Mouse (Mus musculus) embryonic facial prominence, embryonic 10.5 days (tissue): ENCODE measurements at regions not wholly inside any gene's neighbourhood (a gene's known extent, or its start where the extent isn't known, plus 50 kb on each side); places are given as distances from the start of the nearest gene placed in this dataset.

ENCODE experiments used
- DNase-seq: peaks from one replicate; pipeline ENCODE4 v3.0.0-alpha.2; 2017; ENCODE audit warnings: low spot score
- H3K27ac ChIP-seq: fragments of 300-500 bp; sonication (generic); replicated peaks from 2 replicates; pipeline ENCODE4 v1.5.1; 2016; ENCODE audit warnings: mild to moderate bottlenecking
- H3K27me3 ChIP-seq: fragments of 300-500 bp; sonication (generic); replicated peaks from 2 replicates; pipeline ENCODE4 v1.6.1; 2016; ENCODE audit warnings: low read depth, mild to moderate bottlenecking; ENCODE audit not compliant: poor library complexity, severe bottlenecking
- H3K36me3 ChIP-seq: fragments of 300-500 bp; sonication (generic); replicated peaks from 2 replicates; pipeline ENCODE4 v1.6.1; 2016; ENCODE audit warnings: mild to moderate bottlenecking, moderate library complexity
- H3K4me1 ChIP-seq: fragments of 300-500 bp; sonication (generic); 2 replicates; pipeline ENCODE4 v1.6.1; 2016
- H3K4me3 ChIP-seq: fragments of 300-500 bp; sonication (generic); 2 replicates; pipeline ENCODE4 v1.5.1; 2016; ENCODE audit warnings: mild to moderate bottlenecking, moderate library complexity
- H3K9me3 ChIP-seq: fragments of 300-500 bp; sonication (generic); 2 replicates; pipeline ENCODE4 v1.6.1; 2016; ENCODE audit warnings: mild to moderate bottlenecking
- WGBS: fragments of 180-500 bp; shearing (Covaris S2); methylation state at CpG from one replicate; pipeline ENCODE4 v1.1.7; 2016; 5-methylcytosine and 5-hydroxymethylcytosine counted together

DNA sequence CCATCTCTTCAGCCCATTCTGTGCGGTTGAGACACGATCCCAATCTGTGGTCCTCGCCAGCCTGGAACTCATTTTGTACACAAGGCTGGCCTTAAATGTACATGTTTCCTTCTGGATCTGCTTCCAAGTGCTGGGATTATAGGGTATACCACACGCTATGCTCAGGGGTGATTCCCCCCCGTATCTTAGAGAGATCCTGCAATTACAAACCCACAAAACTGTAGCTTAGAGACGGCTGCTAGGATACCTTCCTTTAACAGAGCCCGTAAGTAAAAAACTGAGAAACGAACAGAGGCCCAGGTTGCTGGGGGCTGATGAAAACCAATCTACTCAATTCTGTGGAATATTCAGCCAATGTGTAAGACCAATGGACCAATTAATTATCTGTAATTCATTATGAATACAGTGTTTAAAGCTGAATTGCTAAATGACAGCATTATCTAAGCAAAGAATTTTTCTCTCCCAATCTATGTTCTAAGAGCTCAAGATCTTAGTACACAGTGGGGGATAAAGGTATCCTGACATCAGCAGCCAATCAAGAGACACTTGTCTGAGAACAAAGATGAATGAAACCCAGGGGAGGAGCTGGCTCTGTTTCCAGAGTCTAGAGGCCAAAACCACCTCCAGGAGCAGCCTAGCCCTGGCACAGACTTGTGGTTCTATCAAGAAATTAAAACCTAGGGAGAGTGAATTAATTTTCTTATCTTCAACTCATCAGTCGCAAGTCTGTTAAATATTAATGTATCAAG is 54.0 kb upstream of the Xpo1 start:
- no peaks in the 10 kb centered on the region for H3K4me1 ChIP-seq

DNA sequence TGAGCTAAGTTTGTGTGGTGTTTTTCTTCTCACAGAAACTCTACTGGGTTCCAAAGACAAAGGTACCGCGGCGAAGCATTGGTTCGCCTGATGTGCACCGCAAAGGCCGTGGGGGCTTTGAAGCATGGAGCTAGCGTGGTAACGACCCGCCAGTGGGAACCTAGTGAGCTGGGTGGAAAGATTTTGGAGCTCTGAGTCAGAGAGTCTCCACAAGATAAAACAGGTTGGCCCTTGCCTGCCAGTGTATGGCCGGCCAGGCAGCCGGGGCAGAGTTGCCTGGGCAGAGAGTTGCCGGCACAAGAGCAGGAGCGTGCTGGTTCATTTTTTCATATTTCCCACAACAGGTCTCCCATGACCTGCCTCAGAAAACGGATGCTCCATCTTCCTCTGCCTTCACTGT is 52.3 kb upstream of the Xpo1 start:
- no peak overlapping the region for H3K4me3 ChIP-seq

More for the DNA sequence above, 54.0 kb upstream of the Xpo1 start:
- DNase-seq = no peak
- 92% methylated on average over 9 of the region's 9 CpGs for WGBS
- Histone ChIP-seq H3K4me3 (no peak overlapping the region), H3K36me3 (no peaks in the 10 kb centered on the region), H3K27ac (no peak overlapping the region), H3K27me3 (no peaks in the 10 kb centered on the region), H3K9me3 (no peaks in the 10 kb centered on the region)

DNA sequence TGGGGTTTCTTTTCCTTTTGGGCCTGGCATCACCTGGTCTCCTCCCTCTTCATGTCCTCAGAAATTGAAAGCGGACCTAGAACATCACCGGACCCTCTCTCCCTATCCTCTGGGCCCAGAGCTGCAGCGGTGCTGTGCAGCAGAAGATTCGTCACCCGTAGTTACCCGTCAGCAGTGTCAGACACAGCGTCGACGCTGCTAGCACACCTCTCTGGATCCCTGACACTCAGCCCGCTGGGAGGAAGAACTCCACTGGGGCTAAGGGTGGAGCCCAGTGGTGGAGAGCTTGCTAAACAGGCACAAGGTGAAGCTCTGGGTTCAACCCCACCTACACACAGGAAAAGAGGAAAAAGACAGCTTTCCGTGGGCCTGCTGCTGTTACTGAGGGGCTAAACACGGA is 51.8 kb upstream of the Xpo1 start:
- Histone ChIP-seq H3K27me3 (no peaks in the 10 kb centered on the region), H3K4me3 (no peak overlapping the region), H3K36me3 (no peaks in the 10 kb centered on the region), H3K27ac (no peak overlapping the region), H3K4me1 (no peaks in the 10 kb centered on the region), H3K9me3 (no peaks in the 10 kb centered on the region)
- 76% methylated on average over 12 of the region's 12 CpGs for WGBS
- no peak for DNase-seq

More for the DNA sequence above, 52.3 kb upstream of the Xpo1 start:
- Histone ChIP-seq H3K36me3 (no peaks in the 10 kb centered on the region), H3K27me3 (no peaks in the 10 kb centered on the region), H3K9me3 (no peaks in the 10 kb centered on the region), H3K4me1 (no peaks in the 10 kb centered on the region), H3K27ac (no peak overlapping the region)
- DNase-seq = no peak
- 91% methylated on average over 14 of the region's 14 CpGs for WGBS
